Mouse (Mus musculus): ENCODE measurements around the gene Gzmg. TPM values are rescaled to one million over a fixed set of nuclear protein-coding genes. Genes with fewer than 3 reads are reported as not detected.

The Gzmg gene
- total RNA-seq, 4 experiments from 2014 or later = not detected

Other genes starting within 250 kb of the Gzmg start
- not detected for gene Cma1, start 214.9 kb downstream of the Gzmg start, total RNA-seq (2022)
- gene Cma2, start 208.6 kb downstream of the Gzmg start, total RNA-seq (2022) = not detected
- gene Mcpt1, start 141.6 kb downstream of the Gzmg start, total RNA-seq (2022) = not detected
- not detected for gene Mcpt9, start 129.1 kb downstream of the Gzmg start, total RNA-seq (2022)
- gene Mcpt2, start 117.5 kb downstream of the Gzmg start, total RNA-seq (2022) = not detected
- not detected for gene Mcpt4, start 97.3 kb downstream of the Gzmg start, total RNA-seq (2022)
- gene Mcpt8, start 74.3 kb downstream of the Gzmg start, total RNA-seq (2022) = not detected
- not detected for gene Ctsg, start 57.0 kb downstream of the Gzmg start, total RNA-seq (2022)
- gene Gzme, start 39.0 kb downstream of the Gzmg start, total RNA-seq (2022) = not detected
- not detected for gene Gzmd, start 27.0 kb downstream of the Gzmg start, total RNA-seq (2022)
- gene Gzmn, start 15.0 kb upstream of the Gzmg start, total RNA-seq (2022) = not detected
- gene Gzmf, start 51.8 kb upstream of the Gzmg start, total RNA-seq (2022) = not detected
- not detected for gene Gzmc, start 75.1 kb upstream of the Gzmg start, total RNA-seq (2022)
- not detected for gene Gzmb, start 102.7 kb upstream of the Gzmg start, total RNA-seq (2022)
- under 1 TPM in 2 of 4 experiments, not detected in 2; 0.30 to 0.57 TPM for gene Atp12a, start 205.5 kb upstream of the Gzmg start, total RNA-seq (2022)
- gene Rnf17, start 243.0 kb upstream of the Gzmg start, total RNA-seq (2022) = 1 to 10 TPM in 3 of 4 experiments, under 1 TPM in 1; 0.94 to 1.9 (median 1.9) TPM